Comparison of ENCODE assay signal across 34 mouse cellular contexts in genomic region chr12:36007581-36007980, GRCm38 (mm10). TPM values are rescaled to one million over a fixed set of nuclear protein-coding genes. Genes with fewer than 3 reads are reported as not detected.
DNase-seq lines count a peak whose midpoint lies in the region; ATAC-seq and TF ChIP-seq lines count a peak whose summit lies in the region.
"Had no signal": no experiment of that assay in that cellular context is flagged by ENCODE, and none has a peak within 500 bp of the region (broad histone marks: within the 10 kb centered on the region; RNA-seq: fewer than 3 reads in every experiment).

No protein-coding gene starts in this region.

- TF ChIP-seq CTCF in heart, adult 2 months (IDR thresholded peaks at IDR 0.05), result no peak
- TF ChIP-seq CTCF in lung, postnatal 0 days (IDR thresholded peaks at IDR 0.05), result no peak

- no peaks in the 10 kb centered on the region for H3K9me3 ChIP-seq in heart, embryonic 13.5 days
- no peaks in the 10 kb centered on the region for H3K9me3 ChIP-seq in lung, postnatal 0 days (ENCODE audit: low read length)
- no peaks in the 10 kb centered on the region for H3K9me3 ChIP-seq in neural tube, embryonic 15.5 days (replicated peaks)
- H3K9me3 ChIP-seq: embryonic facial prominence, embryonic 12.5 days; forebrain, embryonic 13.5 days; limb, embryonic 12.5 days; liver, embryonic 13.5 days; neural tube, embryonic 12.5 days had no signal

- H3K79me2 ChIP-seq in heart, adult 2 months (replicated peaks; ENCODE audit: control insufficient read depth, insufficient read depth, low read length), result no peaks in the 10 kb centered on the region

- H3K27me3 ChIP-seq in heart, embryonic 13.5 days (replicated peaks), result no peaks in the 10 kb centered on the region
- no peaks in the 10 kb centered on the region for H3K27me3 ChIP-seq in heart, adult 2 months (ENCODE audit: control insufficient read depth, insufficient read depth, low read length)
- H3K27me3 ChIP-seq in lung, postnatal 0 days (replicated peaks; ENCODE audit: insufficient read depth, low read length), result no peaks in the 10 kb centered on the region
- no peaks in the 10 kb centered on the region for H3K27me3 ChIP-seq in neural tube, embryonic 15.5 days (replicated peaks)
- H3K27me3 ChIP-seq: embryonic facial prominence, embryonic 12.5 days; forebrain, embryonic 13.5 days; limb, embryonic 12.5 days; liver, embryonic 13.5 days; neural tube, embryonic 12.5 days had no signal

- 0 out of 2 replicates have a peak overlapping the region, but pooled peaks have one; percentile 17 for H3K27ac ChIP-seq in heart, embryonic 13.5 days (replicated peaks)
- no peak overlapping the region for H3K27ac ChIP-seq in heart, adult 2 months
- H3K27ac ChIP-seq in lung, postnatal 0 days (ENCODE audit: low read length), result 0 out of 2 replicates have a peak overlapping the region, but pooled peaks have one; percentile 26
- no peak overlapping the region for H3K27ac ChIP-seq in neural tube, embryonic 15.5 days (replicated peaks)
- H3K27ac ChIP-seq: embryonic facial prominence, embryonic 12.5 days; forebrain, embryonic 13.5 days; limb, embryonic 12.5 days; liver, embryonic 13.5 days; neural tube, embryonic 12.5 days had no signal

- H3K4me2 ChIP-seq in heart, embryonic 13.5 days, result no peak overlapping the region
- no peak overlapping the region for H3K4me2 ChIP-seq in lung, postnatal 0 days (replicated peaks; ENCODE audit: low read depth, low read length)
- no peak overlapping the region for H3K4me2 ChIP-seq in neural tube, embryonic 15.5 days
- H3K4me2 ChIP-seq: embryonic facial prominence, embryonic 12.5 days; forebrain, embryonic 13.5 days; limb, embryonic 12.5 days; liver, embryonic 13.5 days; neural tube, embryonic 12.5 days had no signal

- DNase-seq in heart, adult 2 months, result no peak
- peak; percentile 57 for DNase-seq in lung, postnatal 0 days (ENCODE audit: low spot score)
- DNase-seq in lung, postnatal 25 days (ENCODE audit: low spot score), result no peak
- DNase-seq in lung, postnatal 36 days, result peak; percentile 38
- no peak for DNase-seq in cerebellum, postnatal 4 days (ENCODE audit: low spot score in 2 of 2)
- no peak for DNase-seq in urinary bladder, postnatal 14 days (ENCODE audit: low spot score)
- DNase-seq: adrenal gland, adult 2 months; cerebellum, adult 11-12 months; cerebellum, postnatal 10 days; gastrocnemius, postnatal 36 days; kidney, adult 11 months; liver, embryonic 13.5 days; midbrain, embryonic 14.5 days; retina, postnatal 1 day; right cerebral cortex, postnatal 25 days had no signal

- no peak for ATAC-seq in heart, embryonic 13.5 days (ENCODE audit: extremely low read depth, insufficient number of reproducible peaks, low FRiP score, low TSS enrichment)
- peak; percentile 43 for ATAC-seq in lung, postnatal 0 days
- ATAC-seq in neural tube, embryonic 15.5 days (ENCODE audit: low FRiP score), result no peak
- ATAC-seq: CD4-positive, CD25-positive, alpha-beta regulatory T cell, adult 4 months; forebrain, embryonic 13.5 days; hindbrain, embryonic 16.5 days; Patski had no signal

- peaks cover 12% of the 10 kb centered on the region for H3K4me1 ChIP-seq in heart, embryonic 13.5 days
- peaks cover 3% of the 10 kb centered on the region for H3K4me1 ChIP-seq in heart, adult 2 months (ENCODE audit: control insufficient read depth, insufficient read depth, low read length)
- H3K4me1 ChIP-seq in lung, postnatal 0 days (ENCODE audit: insufficient read depth, low read depth, low read length), result peaks cover 11% of the 10 kb centered on the region; the same call in 1 of the 2 replicates
- no peaks in the 10 kb centered on the region for H3K4me1 ChIP-seq in neural tube, embryonic 15.5 days
- H3K4me1 ChIP-seq: forebrain, embryonic 13.5 days; limb, embryonic 12.5 days; neural tube, embryonic 12.5 days had no signal

- H3K36me3 ChIP-seq in heart, embryonic 13.5 days, result no peaks in the 10 kb centered on the region
- no peaks in the 10 kb centered on the region; the same call in 1 of the 2 replicates for H3K36me3 ChIP-seq in heart, adult 2 months (ENCODE audit: control insufficient read depth, insufficient read depth, low read length)
- no peaks in the 10 kb centered on the region for H3K36me3 ChIP-seq in lung, postnatal 0 days (ENCODE audit: insufficient read depth, low read length)
- H3K36me3 ChIP-seq in neural tube, embryonic 15.5 days, result no peaks in the 10 kb centered on the region
- H3K36me3 ChIP-seq: embryonic facial prominence, embryonic 12.5 days; limb, embryonic 12.5 days; liver, embryonic 13.5 days; neural tube, embryonic 12.5 days had no signal

- no peak for TF ChIP-seq EP300 in heart, adult 2 months (IDR thresholded peaks at IDR 0.05; ENCODE audit: insufficient read depth, low read depth, low read length)
- no peak for TF ChIP-seq EP300 in lung, postnatal 0 days (IDR thresholded peaks at IDR 0.05)

- no peak for TF ChIP-seq POLR2A in heart, adult 2 months (IDR thresholded peaks at IDR 0.05; ENCODE audit: insufficient read depth, low read depth, low read length)

- WGBS in heart, embryonic 13.5 days, result 73% methylated on average over 2 of the region's 2 CpGs
- WGBS in heart, adult 2 months, result 52% methylated on average over 2 of the region's 2 CpGs
- WGBS in lung, postnatal 0 days, result 28% methylated on average over 2 of the region's 2 CpGs
- WGBS in neural tube, embryonic 15.5 days, result 93% methylated on average over 2 of the region's 2 CpGs

- intact Hi-C loops in heart, adult 2 months (cut with DNase I), result no loop called here

- H3K4me3 ChIP-seq in heart, embryonic 13.5 days, result no peak overlapping the region
- no peak overlapping the region for H3K4me3 ChIP-seq in heart, adult 2 months
- no peak overlapping the region for H3K4me3 ChIP-seq in lung, postnatal 0 days (ENCODE audit: low read depth, low read length)
- no peak overlapping the region for H3K4me3 ChIP-seq in neural tube, embryonic 15.5 days (replicated peaks)
- H3K4me3 ChIP-seq: embryonic facial prominence, embryonic 12.5 days; erythroblast, embryonic 14.5 days; forebrain, embryonic 13.5 days; limb, embryonic 12.5 days; liver, embryonic 13.5 days; neural tube, embryonic 12.5 days had no signal

- H3K9ac ChIP-seq in heart, embryonic 13.5 days, result no peak overlapping the region
- H3K9ac ChIP-seq in heart, adult 2 months (ENCODE audit: low read depth, low read length), result no peak overlapping the region
- H3K9ac ChIP-seq in lung, postnatal 0 days (replicated peaks; ENCODE audit: low read depth), result no peak overlapping the region
- H3K9ac ChIP-seq in neural tube, embryonic 15.5 days (replicated peaks), result no peak overlapping the region
- H3K9ac ChIP-seq: embryonic facial prominence, embryonic 12.5 days; forebrain, embryonic 13.5 days; limb, embryonic 12.5 days; liver, embryonic 13.5 days; neural tube, embryonic 12.5 days had no signal

RNA-seq across cellular contexts. Expression of gene Agr2, which starts 14.9 kb away (rescaled TPM):
- polyA plus RNA-seq in heart, embryonic 13.5 days (2015; fragmentation: Nextera tagmentation; extraction: Ambion mirVana), result 0.32 and 0.65 TPM in 2 replicates
- total RNA-seq in heart, adult 2 months (2021), result not detected
- polyA plus RNA-seq in heart, adult 2 months (2012; rRNA removed), result 2.5 TPM in 1 of 2 replicates, not detected in the other
- polyA plus RNA-seq in lung, postnatal 0 days (2015; fragmentation: Nextera tagmentation; extraction: Ambion mirVana), result 5.8 and 7.0 TPM in 2 replicates
- polyA plus RNA-seq in neural tube, embryonic 15.5 days (2015; fragmentation: Nextera tagmentation; extraction: Ambion mirVana), result 6.1 TPM in 1 of 2 replicates, not detected in the other
- total RNA-seq: adrenal gland, adult 2 months; adrenal gland, postnatal 4 days; gastrocnemius, adult 18-20 months; gastrocnemius, postnatal 36 days; hematopoietic stem cell, adult 5-6 weeks; layer of hippocampus, adult 18-20 months; layer of hippocampus, postnatal 25 days; left cerebral cortex, postnatal 10 days; megakaryocyte-erythroid progenitor cell, adult 5-6 weeks had no signal
- polyA plus RNA-seq: adrenal gland, adult 2 months; CD4-positive, CD25-positive, alpha-beta regulatory T cell, adult 4 months; erythroblast, embryonic 14.5 days; heart, postnatal 0 days; hindbrain, embryonic 16.5 days; limb, embryonic 12.5 days; midbrain, embryonic 14.5 days; neural tube, embryonic 12.5 days; spleen, adult 2 months had no signal

RNA-seq across cellular contexts. Expression of gene Tspan13, which starts 34.7 kb away (rescaled TPM):
- 59.6 and 61.8 TPM in 2 replicates for polyA plus RNA-seq in heart, embryonic 13.5 days (2015; fragmentation: Nextera tagmentation; extraction: Ambion mirVana)
- 10 to 100 TPM; 41.2 to 47.2 TPM for total RNA-seq in heart, adult 2 months (2021)
- polyA plus RNA-seq in heart, adult 2 months (2012; rRNA removed), result 61.1 and 73.0 TPM in 2 replicates
- polyA plus RNA-seq in lung, postnatal 0 days (2015; fragmentation: Nextera tagmentation; extraction: Ambion mirVana), result 255 and 302 TPM in 2 replicates
- 380 and 441 TPM in 2 replicates for polyA plus RNA-seq in neural tube, embryonic 15.5 days (2015; fragmentation: Nextera tagmentation; extraction: Ambion mirVana)

Comparison
In these comparisons a context has a peak if more than half of its experiments do, and no peak if none do; other contexts are left out.
1. H3K27ac ChIP-seq: peak in heart, embryonic 13.5 days (single experiment) and lung, postnatal 0 days (single experiment); none in heart, adult 2 months (single experiment) and neural tube, embryonic 15.5 days (single experiment).
2. DNase-seq: peak in lung, postnatal 0 days (single experiment) and lung, postnatal 36 days (single experiment); none in heart, adult 2 months (0 of 2), lung, postnatal 25 days (single experiment), cerebellum, postnatal 4 days (0 of 2) and urinary bladder, postnatal 14 days (single experiment).